Mouse (Mus musculus): ENCODE measurements around the gene Pola2. TPM values are rescaled to one million over a fixed set of nuclear protein-coding genes. Genes with fewer than 3 reads are reported as not detected.

Gene Pola2
- polyA plus RNA-seq, 1 experiment: 48.5 TPM

- no peak for TF ChIP-seq GATA1 (IDR thresholded peaks at IDR 0.05; ENCODE audit: low read length)
Measured at GRCm38 (mm10) chr19:5907275-5907674, 56.7 kb downstream of the Pola2 start.

- no peak for TF ChIP-seq GATA1 (IDR thresholded peaks at IDR 0.05; ENCODE audit: low read length)
Measured at GRCm38 (mm10) chr19:5894002-5894678, 69.9 kb downstream of the Pola2 start, which contains the start of gene Tigd3. Gene Tigd3 (minus strand): TSS chr19:5894149.

- TF ChIP-seq GATA1 (IDR thresholded peaks at IDR 0.05; ENCODE audit: low read length): no peak
Measured at GRCm38 (mm10) chr19:5893282-5894001, 70.6 kb downstream of the Pola2 start.

GRCm38 (mm10) chr19:5892735-5893134 is 71.3 kb downstream of the Pola2 start:
- TF ChIP-seq GATA1 (IDR thresholded peaks at IDR 0.05; ENCODE audit: low read length): no peak

GRCm38 (mm10) chr19:5892262-5892661 is 71.7 kb downstream of the Pola2 start:
- TF ChIP-seq GATA1 (IDR thresholded peaks at IDR 0.05; ENCODE audit: low read length): no peak

GRCm38 (mm10) chr19:5891521-5892258 is 72.3 kb downstream of the Pola2 start:
- TF ChIP-seq GATA1 (IDR thresholded peaks at IDR 0.05; ENCODE audit: low read length): no peak

Other genes starting within 250 kb of the Pola2 start
- 91.2 and 97.8 TPM in 2 replicates for gene Ehbp1l1, start 237.9 kb downstream of the Pola2 start, polyA plus RNA-seq (2012)
- gene Fam89b, start 234.5 kb downstream of the Pola2 start, polyA plus RNA-seq (2012): 71.1 and 79.7 TPM in 2 replicates
- not detected in 2 replicates for gene Ltbp3, start 223.3 kb downstream of the Pola2 start, polyA plus RNA-seq (2012)
- gene Scyl1, start 192.8 kb downstream of the Pola2 start, polyA plus RNA-seq (2012): 76.3 and 96.3 TPM in 2 replicates
- gene Frmd8, start 88.9 kb downstream of the Pola2 start, polyA plus RNA-seq (2012): 12.9 and 13.6 TPM in 2 replicates
- 0.15 and 0.64 TPM in 2 replicates for gene Slc25a45, start 86.4 kb downstream of the Pola2 start, polyA plus RNA-seq (2012)
- 0.73 and 1.3 TPM in 2 replicates for gene Tigd3, start 70.1 kb downstream of the Pola2 start, polyA plus RNA-seq (2012)
- gene Dpf2, start 51.2 kb downstream of the Pola2 start, polyA plus RNA-seq (2012): 34.4 and 70.2 TPM in 2 replicates
- gene Cdc42ep2, start 39.4 kb downstream of the Pola2 start, polyA plus RNA-seq (2012): 0.39 and 0.43 TPM in 2 replicates
- gene Slc22a20, start 21.9 kb upstream of the Pola2 start, polyA plus RNA-seq (2012): not detected in 2 replicates
- 83.7 and 139 TPM in 2 replicates for gene Capn1, start 51.7 kb upstream of the Pola2 start, polyA plus RNA-seq (2012)
- gene Syvn1, start 82.4 kb upstream of the Pola2 start, polyA plus RNA-seq (2012): 90.1 and 101 TPM in 2 replicates
- 37.7 and 52.6 TPM in 2 replicates for gene Mrpl49, start 93.6 kb upstream of the Pola2 start, polyA plus RNA-seq (2012)
- gene Fau, start 93.6 kb upstream of the Pola2 start, polyA plus RNA-seq (2012): 3,884 and 3,991 TPM in 2 replicates
- 98.9 and 102 TPM in 2 replicates for gene Znhit2, start 97.0 kb upstream of the Pola2 start, polyA plus RNA-seq (2012)
- gene Tm7sf2, start 104.2 kb upstream of the Pola2 start, polyA plus RNA-seq (2012): 26.5 and 33.6 TPM in 2 replicates
- 39.5 and 65.2 TPM in 2 replicates for gene Vps51, start 113.0 kb upstream of the Pola2 start, polyA plus RNA-seq (2012)
- not detected in 2 replicates for gene Tmem262, start 115.8 kb upstream of the Pola2 start, polyA plus RNA-seq (2012)
- gene Gm28374, start 118.1 kb upstream of the Pola2 start, polyA plus RNA-seq (2012): 0.53 and 0.67 TPM in 2 replicates
- gene Zfpl1, start 120.8 kb upstream of the Pola2 start, polyA plus RNA-seq (2012): 61.7 and 75.6 TPM in 2 replicates
- 13.3 and 17.8 TPM in 2 replicates for gene Cdca5, start 120.8 kb upstream of the Pola2 start, polyA plus RNA-seq (2012)
- 3.5 and 4.9 TPM in 2 replicates for gene AC131692.1, start 130.2 kb upstream of the Pola2 start, polyA plus RNA-seq (2012)
- gene Naaladl1, start 141.6 kb upstream of the Pola2 start, polyA plus RNA-seq (2012): 0.38 and 0.46 TPM in 2 replicates
- gene Sac3d1, start 154.4 kb upstream of the Pola2 start, polyA plus RNA-seq (2012): 82.9 and 91.0 TPM in 2 replicates
- 89.0 and 122 TPM in 2 replicates for gene Snx15, start 164.1 kb upstream of the Pola2 start, polyA plus RNA-seq (2012)
- not detected in 2 replicates for gene Batf2, start 176.8 kb upstream of the Pola2 start, polyA plus RNA-seq (2012)
- 81.6 and 111 TPM in 2 replicates for gene Arl2, start 177.3 kb upstream of the Pola2 start, polyA plus RNA-seq (2012)
- gene Majin, start 220.2 kb upstream of the Pola2 start, polyA plus RNA-seq (2012): not detected in 2 replicates